Mouse (Mus musculus) urinary bladder, adult 18-20 months (tissue): Measurements from ENCODE around the gene Hist3h2ba.

Experiments used
- DNase-seq, 2 experiments: peaks; one replicate each; pipeline ENCODE4 v3.0.0; 2022; ENCODE audit warnings: low spot score in 2 of 2, mixed read lengths in 2 of 2

Gene Hist3h2ba

GRCm38 (mm10) chr11:58964216-58964615 lies 15.5 kb downstream of the Hist3h2ba start:
- DNase-seq: no peak

GRCm38 (mm10) chr11:58965001-58965760 lies 16.5 kb downstream of the Hist3h2ba start:
- DNase-seq: no peak

GRCm38 (mm10) chr11:58967346-58967745 lies 18.6 kb downstream of the Hist3h2ba start:
- no peak for DNase-seq

GRCm38 (mm10) chr11:58968551-58968950 lies 19.8 kb downstream of the Hist3h2ba start:
- no peak for DNase-seq

GRCm38 (mm10) chr11:58969027-58969426 lies 20.3 kb downstream of the Hist3h2ba start:
- no peak for DNase-seq

- no peak for DNase-seq
Observed at GRCm38 (mm10) chr11:58969659-58970058, 20.9 kb downstream of the Hist3h2ba start.

GRCm38 (mm10) chr11:58970831-58971530 lies 22.3 kb downstream of the Hist3h2ba start:
- no peak for DNase-seq

GRCm38 (mm10) chr11:58971796-58972195 lies 23.1 kb downstream of the Hist3h2ba start:
- no peak for DNase-seq

- no peak for DNase-seq
Observed at GRCm38 (mm10) chr11:58974414-58974813, 25.7 kb downstream of the Hist3h2ba start.

- no peak for DNase-seq
Observed at GRCm38 (mm10) chr11:58977150-58977549, 28.4 kb downstream of the Hist3h2ba start.

GRCm38 (mm10) chr11:58977607-58978026 lies 28.9 kb downstream of the Hist3h2ba start:
- DNase-seq: peak in 1 of 2 experiments; percentile 39

GRCm38 (mm10) chr11:58978027-58978705 lies 29.4 kb downstream of the Hist3h2ba start, which contains the start of gene Trim11:
Trim11 (plus strand) TSS chr11:58978093.
- DNase-seq: peak; percentile 33 to 61

GRCm38 (mm10) chr11:58978706-58979030 lies 29.9 kb downstream of the Hist3h2ba start:
- DNase-seq: no peak

GRCm38 (mm10) chr11:58979183-58979582 lies 30.5 kb downstream of the Hist3h2ba start:
- no peak for DNase-seq

- peak; percentile 32 to 73 for DNase-seq
Observed at GRCm38 (mm10) chr11:58979661-58980060, 30.9 kb downstream of the Hist3h2ba start.

GRCm38 (mm10) chr11:58980381-58980990 lies 31.8 kb downstream of the Hist3h2ba start:
- no peak for DNase-seq

GRCm38 (mm10) chr11:58981541-58982447 lies 33.1 kb downstream of the Hist3h2ba start:
- peak in 1 of 2 experiments; percentile 34 for DNase-seq

GRCm38 (mm10) chr11:58982471-58983097 lies 33.9 kb downstream of the Hist3h2ba start:
- no peak for DNase-seq

GRCm38 (mm10) chr11:58983691-58984341 lies 35.1 kb downstream of the Hist3h2ba start:
- DNase-seq: no peak

- no peak for DNase-seq
Observed at GRCm38 (mm10) chr11:58984657-58985056, 35.9 kb downstream of the Hist3h2ba start.
